Mouse (Mus musculus): ENCODE measurements around the gene Chrnd. TPM values are rescaled to one million over a fixed set of nuclear protein-coding genes. Genes with fewer than 3 reads are reported as not detected.

Chrnd gene
- polyA plus RNA-seq, 1 experiment from 2014 or later, result 0.06 TPM

DNA sequence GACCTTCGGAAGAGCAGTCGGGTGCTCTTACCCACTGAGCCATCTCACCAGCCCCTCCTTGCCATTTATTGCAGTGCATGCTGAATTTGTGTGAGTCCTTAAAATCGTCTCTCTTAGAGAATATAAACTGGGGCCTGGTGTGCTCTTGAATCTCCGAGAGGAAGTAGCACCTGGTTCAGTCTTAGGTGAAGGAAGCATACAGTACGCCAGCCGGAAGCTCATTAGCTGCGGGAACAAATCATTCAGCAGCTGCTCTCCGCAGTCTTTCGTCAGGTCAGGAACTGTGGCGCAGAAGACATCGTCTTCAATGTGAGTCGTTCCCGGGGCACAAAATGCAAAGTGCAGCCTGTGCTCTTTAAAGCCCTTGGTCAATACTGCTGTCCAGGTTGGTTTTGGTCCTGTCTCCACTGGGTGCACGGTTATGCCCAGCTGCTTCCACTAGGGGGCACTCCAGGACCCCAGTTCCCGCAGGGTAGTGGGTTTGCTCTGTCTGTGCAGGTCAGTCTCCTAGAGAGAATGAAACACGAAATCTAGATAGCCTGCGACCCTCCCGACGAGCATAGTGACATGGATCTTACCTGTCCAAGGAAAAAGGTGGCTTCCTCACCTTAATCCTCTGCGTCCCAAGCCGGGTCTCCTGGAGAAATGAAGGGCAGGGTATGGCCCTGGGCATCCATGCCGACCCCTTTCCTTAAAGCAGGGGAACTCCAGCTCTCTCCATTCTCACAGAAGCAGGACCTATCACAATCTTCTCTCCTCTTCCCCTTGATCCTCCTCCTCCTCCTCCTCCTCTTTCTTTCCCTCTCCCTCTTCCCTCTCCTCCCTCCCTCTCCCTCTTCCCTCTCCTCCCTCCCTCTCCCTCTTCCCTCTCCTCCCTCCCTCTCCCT, 55.8 kb downstream of the Chrnd start:
- no peak overlapping the region for H3K9ac ChIP-seq
- H3K4me3 ChIP-seq, result no peak overlapping the region
- H3K36me3 ChIP-seq, result no peaks in the 10 kb centered on the region
- H3K4me2 ChIP-seq, result peak overlapping the region; percentile 30; the same call in 1 of the 2 replicates
- peak; percentile 74 for ATAC-seq (ENCODE audit: borderline replicate concordance, extremely low read depth, low FRiP score, low TSS enrichment)
- H3K4me1 ChIP-seq, result peaks cover 6% of the 10 kb centered on the region
- H3K9me3 ChIP-seq, result no peaks in the 10 kb centered on the region
- WGBS, result 24% methylated on average over 22 of the region's 22 CpGs
- no peak overlapping the region for H3K27ac ChIP-seq
- H3K27me3 ChIP-seq, result no peaks in the 10 kb centered on the region

Other genes with a start within 250 kb of the Chrnd start
- gene Alppl2, start 100.7 kb upstream of the Chrnd start, polyA plus RNA-seq (2015; fragmentation: Nextera tagmentation; extraction: Ambion mirVana), result not detected in 2 replicates
- 0.06 TPM in 1 of 2 replicates, not detected in the other for gene Alpi, start 89.0 kb upstream of the Chrnd start, polyA plus RNA-seq (2015; fragmentation: Nextera tagmentation; extraction: Ambion mirVana)
- not detected in 2 replicates for gene Akp3, start 65.6 kb upstream of the Chrnd start, polyA plus RNA-seq (2015; fragmentation: Nextera tagmentation; extraction: Ambion mirVana)
- gene Ecel1, start 34.1 kb upstream of the Chrnd start, polyA plus RNA-seq (2015; fragmentation: Nextera tagmentation; extraction: Ambion mirVana), result 0.36 and 1.2 TPM in 2 replicates
- 0.21 TPM in 1 of 2 replicates, not detected in the other for gene Prss56, start 7.3 kb upstream of the Chrnd start, polyA plus RNA-seq (2015; fragmentation: Nextera tagmentation; extraction: Ambion mirVana)
- 0.12 and 0.25 TPM in 2 replicates for gene Chrng, start 14.1 kb downstream of the Chrnd start, polyA plus RNA-seq (2015; fragmentation: Nextera tagmentation; extraction: Ambion mirVana)
- 161 and 163 TPM in 2 replicates for gene Eif4e2, start 23.3 kb downstream of the Chrnd start, polyA plus RNA-seq (2015; fragmentation: Nextera tagmentation; extraction: Ambion mirVana)
- 0.20 and 0.41 TPM in 2 replicates for gene Efhd1, start 73.8 kb downstream of the Chrnd start, polyA plus RNA-seq (2015; fragmentation: Nextera tagmentation; extraction: Ambion mirVana)
- 45.3 and 50.6 TPM in 2 replicates for gene Gigyf2, start 136.4 kb downstream of the Chrnd start, polyA plus RNA-seq (2015; fragmentation: Nextera tagmentation; extraction: Ambion mirVana)
- 6.0 and 6.1 TPM in 2 replicates for gene Kcnj13, start 204.1 kb downstream of the Chrnd start, polyA plus RNA-seq (2015; fragmentation: Nextera tagmentation; extraction: Ambion mirVana)